Mouse (Mus musculus): Measurements from ENCODE around the gene Colgalt1.

DNA sequence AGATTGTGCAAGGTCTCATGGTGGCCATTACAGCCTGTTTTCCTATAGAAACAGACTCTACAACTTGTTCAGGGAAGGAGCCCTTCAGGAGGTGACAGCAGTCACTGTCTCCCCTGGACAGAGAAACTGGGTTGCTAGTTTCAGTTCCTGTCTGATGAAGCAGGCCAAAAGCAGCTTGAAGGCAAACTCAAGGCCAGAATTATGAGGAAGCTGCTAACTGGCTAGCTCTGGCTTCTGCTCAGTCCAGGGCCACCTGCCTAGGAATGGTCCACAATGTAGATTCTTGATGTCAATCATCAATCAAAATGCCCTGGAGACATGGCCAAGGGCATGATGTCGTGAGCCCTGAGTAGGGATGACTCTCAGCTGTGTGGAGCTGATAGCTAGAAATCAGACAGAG lies 14.3 kb downstream of the Colgalt1 start:
- TF ChIP-seq TAL1 (IDR thresholded peaks at IDR 0.05; ENCODE audit: low read length) (no peak), GATA1 (IDR thresholded peaks at IDR 0.05; ENCODE audit: low read length) (no peak)
